Mouse (Mus musculus) T-helper 1 cell (primary cell): Measurements from ENCODE around the gene Eif2ak3.

Experiments used
- in situ Hi-C: fragments of 300-600 bp; cut with MboI, MseI; formaldehyde crosslinking; loops from one replicate; pipeline ENCODE4 v1.15.1; 2025; ENCODE audit warnings: high pct_unique_total_duplicates

Gene Eif2ak3

GRCm38 (mm10) chr6:70844002-70844804 is at the start of gene Eif2ak3:
Gene Eif2ak3, plus strand, starts transcription at chr6:70844515.
- in situ Hi-C loops: no loop called here

- in situ Hi-C loops: no loop called here
Observed at GRCm38 (mm10) chr6:70796940-70797339, 47.4 kb upstream of the Eif2ak3 start.

GRCm38 (mm10) chr6:70797581-70798251 is 46.6 kb upstream of the Eif2ak3 start:
- in situ Hi-C loops: no loop called here

GRCm38 (mm10) chr6:70804632-70805031 is 39.7 kb upstream of the Eif2ak3 start:
- in situ Hi-C loops: loop anchor here (5.0 kb wide), 1 partner anchor 78 kb away; no protein-coding TSS in a partner anchor

- in situ Hi-C loops: no loop called here
Observed at GRCm38 (mm10) chr6:70805267-70805666, 39.0 kb upstream of the Eif2ak3 start.

DNA sequence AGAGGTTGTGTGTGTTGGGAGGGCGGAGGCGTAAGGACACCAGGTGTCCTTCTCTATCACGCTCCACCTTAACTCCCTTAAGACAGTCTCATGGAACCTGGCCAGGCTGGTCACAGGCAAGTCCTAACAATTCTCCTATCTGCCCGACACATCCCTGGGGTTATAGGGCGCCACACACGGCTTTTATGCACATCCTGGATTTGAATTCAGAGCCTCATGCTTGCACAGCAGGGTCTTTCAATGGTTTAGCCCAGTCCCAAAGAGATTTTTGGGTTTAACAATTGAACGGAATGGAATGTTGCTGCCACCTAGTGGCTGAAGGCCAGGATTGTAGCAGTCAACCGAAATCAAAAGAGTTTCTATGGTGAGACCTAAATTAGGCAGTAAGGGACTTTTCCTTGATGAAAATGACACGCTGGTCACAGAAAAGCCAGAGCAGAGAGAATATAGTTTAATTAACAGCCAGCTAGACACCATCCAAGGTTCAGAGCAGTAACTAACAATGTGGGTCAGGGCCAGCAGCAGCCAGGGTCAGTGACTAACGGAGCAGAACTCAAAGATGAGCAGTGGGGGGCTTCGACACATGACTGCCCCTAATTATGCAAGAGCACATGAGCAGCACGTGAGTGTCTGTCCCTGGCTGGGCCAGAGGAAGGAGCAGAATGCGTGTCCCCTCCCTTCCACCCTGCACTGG is 38.3 kb upstream of the Eif2ak3 start:
- in situ Hi-C loops: no loop called here

- in situ Hi-C loops: no loop called here
Observed at GRCm38 (mm10) chr6:70806514-70806912, 37.8 kb upstream of the Eif2ak3 start.

- in situ Hi-C loops: no loop called here
Observed at GRCm38 (mm10) chr6:70810524-70810923, 33.8 kb upstream of the Eif2ak3 start.

GRCm38 (mm10) chr6:70811557-70812525 is 32.5 kb upstream of the Eif2ak3 start:
- in situ Hi-C loops: no loop called here

DNA sequence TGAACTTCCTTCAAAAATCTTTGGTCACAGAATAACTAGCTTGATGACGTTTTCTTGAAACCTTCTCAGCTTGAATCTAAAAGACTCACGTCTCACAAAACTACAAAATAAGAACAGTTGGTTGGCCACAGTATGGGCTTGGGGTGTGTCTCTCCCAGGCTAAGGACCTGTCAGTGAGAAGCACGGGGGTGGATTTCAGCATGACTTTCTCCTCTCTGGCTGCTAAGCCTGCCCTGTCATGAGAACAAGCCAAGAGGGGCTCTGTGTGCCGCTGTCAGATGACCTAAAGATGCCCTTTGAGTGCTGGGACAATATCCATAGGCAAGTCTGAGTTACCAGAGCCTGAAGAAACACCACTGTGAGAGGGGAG is 31.8 kb upstream of the Eif2ak3 start:
- in situ Hi-C loops: no loop called here

DNA sequence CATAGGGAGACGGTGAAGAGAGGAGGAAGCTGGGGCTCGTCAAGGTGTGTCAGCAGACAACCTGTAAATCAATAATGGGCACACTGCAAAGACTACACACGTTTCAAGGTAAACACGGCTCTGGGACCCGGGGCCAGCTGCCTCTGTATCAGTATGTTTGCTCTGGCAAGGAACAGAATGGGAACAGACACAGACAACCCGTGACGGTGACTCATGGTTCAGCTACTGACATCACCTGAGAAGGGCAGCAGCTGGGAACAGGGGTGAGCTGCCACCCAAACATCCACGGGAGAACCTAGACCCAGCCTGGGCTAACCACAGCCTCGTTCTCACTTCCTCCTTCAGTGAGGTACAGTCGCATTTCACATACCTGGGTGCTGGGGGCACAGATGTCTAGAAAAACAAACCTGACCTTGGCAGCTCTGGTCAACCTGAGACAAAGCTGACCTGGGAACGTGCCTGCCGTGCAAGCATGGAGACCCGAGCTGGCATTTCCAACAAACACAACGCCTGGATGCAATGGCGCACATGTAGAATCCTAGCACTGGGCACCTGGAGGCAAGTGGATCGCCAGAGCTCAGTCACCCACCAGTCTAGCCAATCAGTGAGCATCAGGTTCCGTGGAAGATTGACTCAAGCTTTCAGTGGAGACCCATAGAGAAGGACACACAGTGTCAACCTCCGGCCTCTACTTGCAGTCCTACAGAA is 30.2 kb upstream of the Eif2ak3 start:
- in situ Hi-C loops: no loop called here

DNA sequence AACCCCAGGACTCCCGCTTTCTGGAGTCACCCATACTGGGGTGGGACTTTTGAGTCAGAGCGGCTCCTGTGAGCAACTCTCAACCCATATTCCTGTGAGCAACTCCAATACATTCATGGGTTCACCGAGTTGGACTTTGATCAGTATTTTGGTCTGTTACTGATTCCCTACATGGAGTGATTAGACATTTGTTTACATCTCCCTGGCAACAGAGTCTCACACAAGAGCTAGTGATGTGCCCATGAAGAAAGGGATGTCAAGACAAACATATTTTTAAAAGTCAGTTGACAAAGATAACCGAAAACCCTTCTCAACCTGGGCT is 29.7 kb upstream of the Eif2ak3 start:
- in situ Hi-C loops: no loop called here

DNA sequence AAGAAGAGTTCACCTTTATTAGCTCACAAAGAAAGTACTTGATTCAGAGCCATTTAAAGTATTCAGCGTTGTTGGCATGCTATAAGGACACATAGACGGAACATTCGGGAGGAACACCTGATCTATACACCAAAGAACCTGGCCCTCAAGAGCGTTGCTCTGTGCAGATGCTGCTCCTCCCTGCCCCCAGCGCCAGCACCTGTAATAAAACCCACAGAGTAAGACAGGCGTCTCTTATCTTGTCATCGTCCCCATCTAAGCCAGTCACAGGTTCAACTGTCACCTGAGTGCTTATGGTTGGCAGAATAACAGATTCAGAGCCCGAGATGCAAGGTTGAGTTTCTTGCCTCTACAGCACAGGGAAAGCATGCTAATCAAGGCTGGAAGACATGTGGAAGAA is 28.8 kb upstream of the Eif2ak3 start:
- in situ Hi-C loops: no loop called here

- in situ Hi-C loops: loop anchor here (5.0 kb wide), 1 partner anchor 56 kb away; no protein-coding TSS in a partner anchor
Observed at GRCm38 (mm10) chr6:70821566-70821965, 22.7 kb upstream of the Eif2ak3 start.

GRCm38 (mm10) chr6:70822386-70822910 is 21.9 kb upstream of the Eif2ak3 start:
- in situ Hi-C loops: loop anchor here (5.0 kb wide), 1 partner anchor 55 kb away; no protein-coding TSS in a partner anchor

GRCm38 (mm10) chr6:70823277-70823676 is 21.0 kb upstream of the Eif2ak3 start:
- in situ Hi-C loops: loop anchor here (5.0 kb wide), 1 partner anchor 54 kb away; no protein-coding TSS in a partner anchor

GRCm38 (mm10) chr6:70824085-70824986 is 20.0 kb upstream of the Eif2ak3 start:
- in situ Hi-C loops: loop anchor here (5.0 kb wide), 1 partner anchor 53 kb away; no protein-coding TSS in a partner anchor

DNA sequence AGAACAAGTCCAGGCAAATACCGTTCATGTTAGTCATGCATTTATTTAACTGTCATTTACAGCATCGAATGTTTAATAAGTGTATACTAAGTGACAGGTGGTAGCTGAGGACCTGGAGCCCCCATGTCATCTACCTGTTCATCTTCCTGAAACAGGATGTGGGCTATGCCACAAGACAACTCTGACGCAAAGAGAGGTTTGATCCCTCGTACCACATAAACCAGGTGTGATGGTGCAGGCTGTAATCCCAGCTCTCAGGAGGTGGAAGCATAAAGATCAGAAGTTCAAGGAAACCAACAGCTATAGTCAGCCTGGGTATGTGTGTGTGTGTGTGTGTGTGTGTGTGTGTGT is 19.4 kb upstream of the Eif2ak3 start:
- in situ Hi-C loops: loop anchor here (5.0 kb wide), 1 partner anchor 52 kb away; no protein-coding TSS in a partner anchor

- in situ Hi-C loops: no loop called here
Observed at GRCm38 (mm10) chr6:70829451-70829850, 14.9 kb upstream of the Eif2ak3 start.
